Mouse (Mus musculus): ENCODE measurements at regions not wholly inside any gene's neighbourhood (a gene's known extent, or its start where the extent isn't known, plus 50 kb on each side); places are given as distances from the start of the nearest gene placed in this dataset.

DNA sequence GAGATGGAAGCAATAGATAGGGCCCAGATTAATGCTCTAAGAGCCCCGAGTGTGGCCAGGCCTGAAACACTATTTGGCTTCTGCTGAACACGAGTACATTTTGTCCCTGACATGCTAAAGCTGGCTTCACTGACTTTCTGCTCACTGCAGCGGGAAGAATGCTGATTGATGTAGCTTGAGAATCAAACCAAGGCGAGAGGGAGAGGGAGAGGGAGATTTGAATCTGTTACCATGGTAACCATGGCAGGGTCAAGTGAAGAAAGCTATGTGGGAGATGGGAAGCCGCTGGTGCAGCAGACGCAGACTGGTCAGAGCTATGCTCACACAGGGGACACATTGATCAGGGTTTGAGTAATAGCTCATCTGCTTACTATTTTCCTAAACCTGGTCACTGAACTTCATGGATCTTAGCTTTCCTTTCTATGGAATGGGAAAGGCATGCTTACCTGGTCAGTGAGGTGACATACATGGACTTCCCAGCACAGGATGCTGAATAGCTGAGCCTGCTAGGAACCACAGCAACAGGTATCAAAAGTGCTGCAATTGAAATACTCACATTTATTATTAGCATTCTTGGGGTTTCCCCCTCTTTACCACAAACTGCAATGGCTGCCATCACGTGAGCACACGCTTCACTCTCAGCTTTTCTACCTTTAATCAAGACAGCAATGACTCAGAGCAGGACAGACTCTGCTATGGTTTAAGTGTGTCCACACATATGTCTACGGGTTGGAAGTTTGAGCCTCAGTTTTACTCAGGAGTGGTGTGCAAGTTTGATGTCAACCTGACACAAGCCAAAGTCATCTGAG is 56.9 kb upstream of the Atp1a1 start:
- no peak for TF ChIP-seq CTCF (IDR thresholded peaks at IDR 0.05; ENCODE audit: borderline replicate concordance, extremely low read depth, insufficient read depth, insufficient read length)
- no peak for TF ChIP-seq POLR2A (IDR thresholded peaks at IDR 0.05; ENCODE audit: borderline replicate concordance, extremely low read depth, insufficient read depth, insufficient read length, poor library complexity, severe bottlenecking)

Data from brain, embryonic 14.5 days (tissue).